Mouse (Mus musculus) liver, embryonic 14.5 days (tissue): ENCODE measurements at regions not wholly inside any gene's neighbourhood (a gene's known extent, or its start where the extent isn't known, plus 50 kb on each side); places are given as distances from the start of the nearest gene placed in this dataset.

Source experiments
- CTCF ChIP-seq: IDR thresholded peaks from 2 replicates; pipeline ENCODE4 v1.5.1; 2016; ENCODE audit warnings: antibody characterized with exemption, low read depth, control low read depth
- EP300 ChIP-seq: IDR thresholded peaks from 2 replicates; pipeline ENCODE4 v1.6.1; 2016; ENCODE audit warnings: antibody characterized with exemption, low read depth

DNA sequence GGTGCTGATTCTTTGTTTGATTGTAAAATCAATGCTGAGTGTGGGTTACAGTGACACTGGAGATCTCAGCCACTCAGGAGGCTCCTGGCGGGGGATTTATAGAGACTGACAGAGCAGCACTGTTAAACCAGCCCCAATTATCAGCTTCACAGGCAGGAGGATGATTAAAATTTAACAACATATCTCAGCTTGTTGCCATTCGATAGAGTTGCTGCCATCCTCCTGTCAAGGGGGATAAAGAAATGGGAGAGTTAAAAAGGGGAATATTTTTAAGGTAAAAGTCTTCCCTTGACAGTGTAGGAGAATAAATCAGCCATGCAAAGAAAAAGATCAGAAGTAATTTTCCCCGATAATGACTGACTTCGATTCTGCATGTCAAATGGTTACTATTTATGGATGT is 178.8 kb downstream of the Ipo8 start:
- no peak for TF ChIP-seq CTCF
- 0 out of 2 replicates have a peak, but pooled peaks have one; percentile 17 for TF ChIP-seq EP300
